Mouse (Mus musculus) cerebellum, adult 2 months (tissue): ENCODE measurements at regions not wholly inside any gene's neighbourhood (a gene's known extent, or its start where the extent isn't known, plus 50 kb on each side); places are given as distances from the start of the nearest gene placed in this dataset.

Experiments
- CTCF ChIP-seq: fragments of 200-500 bp; IDR thresholded peaks from 2 replicates; pipeline ENCODE4 v1.5.1; 2011; ENCODE audit warnings: low read depth, mild to moderate bottlenecking, control low read depth, low read length, moderate library complexity, borderline replicate concordance; ENCODE audit not compliant: insufficient read depth
- POLR2A ChIP-seq: fragments of 200-500 bp; IDR thresholded peaks from 2 replicates; pipeline ENCODE4 v1.6.1; 2011; ENCODE audit warnings: low read length, control low read depth, borderline replicate concordance; ENCODE audit not compliant: insufficient read depth

DNA sequence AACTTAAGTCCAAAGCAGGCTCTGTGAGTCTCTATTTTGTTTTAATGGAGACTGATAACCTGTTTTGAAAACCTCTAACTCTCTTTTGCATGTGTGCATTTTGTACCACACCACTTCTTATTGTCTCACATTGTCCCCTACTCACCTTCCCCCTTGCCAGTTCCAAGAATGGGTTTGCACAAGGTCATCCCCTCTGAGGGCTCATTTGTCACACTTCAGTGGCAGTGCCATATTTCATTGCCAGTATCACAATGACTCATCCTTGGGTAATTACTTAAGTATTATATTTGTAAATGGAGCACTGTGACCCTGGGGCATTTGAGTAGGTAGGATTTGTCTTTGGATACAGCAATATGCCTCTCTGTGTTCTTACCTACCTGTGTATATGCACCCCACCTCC lies 429.3 kb downstream of the Nsun3 start:
- TF ChIP-seq POLR2A (no peak), CTCF (no peak)
